Mouse (Mus musculus): Measurements from ENCODE around the gene Ccdc77. TPM values are rescaled to one million over a fixed set of nuclear protein-coding genes. Genes with fewer than 3 reads are reported as not detected.

Ccdc77 gene
- 11.6 and 11.8 TPM in 2 replicates for polyA plus RNA-seq (2014; fragmentation: Nextera tagmentation; extraction: Ambion mirVana)

GRCm38 (mm10) chr6:120363688-120364522 is at the start of gene Ccdc77, which contains the start of gene Kdm5a:
TSS of gene Ccdc77 (minus strand) at chr6:120364374.
TSS of gene Kdm5a (plus strand) at chr6:120364124.
- peak within 1 kb of the TSS; percentile 80 for H3K9ac ChIP-seq
- H3K27ac ChIP-seq, result peak within 1 kb of the TSS; percentile 96
- WGBS, result under 1% methylated on average over 71 of the region's 71 CpGs
- no peaks in the 10 kb centered on the region for H3K9me3 ChIP-seq (ENCODE audit: control insufficient read depth, low read length)
- peak within 1 kb of the TSS; percentile 74 for H3K4me3 ChIP-seq (replicated peaks; ENCODE audit: low read length)
- ATAC-seq (ENCODE audit: low FRiP score), result peak; percentile 98
- peak within 1 kb of the TSS; percentile 89 for H3K4me2 ChIP-seq (replicated peaks)
- H3K27me3 ChIP-seq (ENCODE audit: control insufficient read depth, insufficient read depth, low read length), result no peaks in the 10 kb centered on the region
- H3K36me3 ChIP-seq (replicated peaks; ENCODE audit: control insufficient read depth, insufficient read depth), result peaks cover 21% of the 10 kb centered on the region
- peaks cover 19% of the 10 kb centered on the region for H3K4me1 ChIP-seq (replicated peaks; ENCODE audit: control insufficient read depth, insufficient read depth, low read length)
- DNase-seq (ENCODE audit: low spot score), result peak; percentile 93

DNA sequence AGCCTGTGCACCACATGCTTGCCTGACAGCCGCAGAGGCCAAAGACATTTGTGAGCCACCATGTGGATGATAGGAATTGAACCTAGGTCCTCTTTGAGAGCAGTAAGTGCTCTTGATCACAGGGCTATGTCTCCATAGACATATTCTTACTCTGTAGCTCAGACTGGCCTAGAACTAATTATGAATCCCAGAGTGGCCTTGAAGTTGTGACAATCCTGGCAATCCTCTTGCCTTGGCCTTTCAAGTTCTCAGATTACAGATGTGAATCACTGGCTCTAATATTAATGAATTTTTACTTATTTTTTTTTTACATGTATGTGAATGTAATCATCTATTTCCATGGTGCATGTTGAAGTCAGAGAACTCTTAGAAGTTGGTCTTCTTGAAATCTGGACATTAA is 39.8 kb upstream of the Ccdc77 start:
- H3K27me3 ChIP-seq (ENCODE audit: control insufficient read depth, insufficient read depth, low read length), result no peaks in the 10 kb centered on the region
- no peak for ATAC-seq (ENCODE audit: low FRiP score)
- no peaks in the 10 kb centered on the region for H3K9me3 ChIP-seq (ENCODE audit: control insufficient read depth, low read length)
- WGBS, result 100% methylated on average over 1 of the region's 1 CpGs
- no peak overlapping the region for H3K27ac ChIP-seq
- H3K4me1 ChIP-seq (replicated peaks; ENCODE audit: control insufficient read depth, insufficient read depth, low read length), result no peaks in the 10 kb centered on the region
- DNase-seq (ENCODE audit: low spot score), result no peak
- peaks cover 91% of the 10 kb centered on the region for H3K36me3 ChIP-seq (replicated peaks; ENCODE audit: control insufficient read depth, insufficient read depth)
- H3K9ac ChIP-seq, result no peak overlapping the region
- no peak overlapping the region for H3K4me2 ChIP-seq (replicated peaks)
- no peak overlapping the region for H3K4me3 ChIP-seq (replicated peaks; ENCODE audit: low read length)

DNA sequence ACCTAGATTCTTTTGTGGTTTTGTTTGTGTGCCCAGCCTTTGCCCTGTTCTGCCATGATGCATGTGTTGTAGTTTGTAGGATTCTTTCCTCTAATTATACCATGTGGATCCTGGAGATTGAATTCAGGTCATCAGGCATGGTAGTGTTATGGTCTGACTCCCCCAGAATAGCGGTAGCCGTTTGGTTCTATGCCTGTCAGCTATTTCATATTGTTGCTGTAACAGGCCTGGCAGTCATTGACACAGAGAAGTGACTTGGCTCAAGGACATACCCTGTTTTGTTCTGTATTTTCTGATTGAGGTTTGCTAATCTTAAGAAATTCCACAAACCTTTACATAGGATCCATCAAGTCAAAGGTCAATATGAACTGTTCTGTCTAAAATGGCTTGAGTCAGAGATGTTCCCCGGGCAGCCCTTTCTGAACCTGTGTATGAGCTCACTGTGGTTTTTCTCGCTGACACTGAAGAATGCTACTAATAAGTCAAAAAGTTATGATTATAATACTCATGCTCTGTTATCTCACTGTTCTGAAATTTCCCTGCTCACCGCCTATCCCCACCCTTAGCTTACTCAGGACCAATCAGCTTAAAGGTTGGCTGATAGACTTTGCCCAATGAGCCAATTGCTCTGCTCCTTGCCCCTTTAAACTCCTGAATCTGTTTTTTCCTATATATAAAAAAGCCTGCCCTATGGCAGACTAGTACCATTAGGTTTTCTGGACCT is 31.6 kb upstream of the Ccdc77 start:
- no peak overlapping the region for H3K27ac ChIP-seq
- ATAC-seq (ENCODE audit: low FRiP score) (no peak), DNase-seq (ENCODE audit: low spot score) (no peak)
- peaks cover 89% of the 10 kb centered on the region for H3K36me3 ChIP-seq (replicated peaks; ENCODE audit: control insufficient read depth, insufficient read depth)
- H3K27me3 ChIP-seq (ENCODE audit: control insufficient read depth, insufficient read depth, low read length), result no peaks in the 10 kb centered on the region
- H3K9me3 ChIP-seq (ENCODE audit: control insufficient read depth, low read length), result no peaks in the 10 kb centered on the region
- H3K4me1 ChIP-seq (replicated peaks; ENCODE audit: control insufficient read depth, insufficient read depth, low read length), result no peaks in the 10 kb centered on the region
- no peak overlapping the region for H3K4me3 ChIP-seq (replicated peaks; ENCODE audit: low read length)
- 96% methylated on average over 5 of the region's 5 CpGs for WGBS
- H3K4me2 ChIP-seq (replicated peaks), result no peak overlapping the region
- no peak overlapping the region for H3K9ac ChIP-seq

- no peak overlapping the region for H3K9ac ChIP-seq
- DNase-seq (ENCODE audit: low spot score) (no peak), ATAC-seq (ENCODE audit: low FRiP score) (no peak)
- H3K27me3 ChIP-seq (ENCODE audit: control insufficient read depth, insufficient read depth, low read length), result no peaks in the 10 kb centered on the region
- no peaks in the 10 kb centered on the region for H3K9me3 ChIP-seq (ENCODE audit: control insufficient read depth, low read length)
- H3K36me3 ChIP-seq (replicated peaks; ENCODE audit: control insufficient read depth, insufficient read depth), result peaks cover 90% of the 10 kb centered on the region
- no peak overlapping the region for H3K4me2 ChIP-seq (replicated peaks)
- WGBS, result 91% methylated on average over 2 of the region's 2 CpGs
- H3K4me1 ChIP-seq (replicated peaks; ENCODE audit: control insufficient read depth, insufficient read depth, low read length), result no peaks in the 10 kb centered on the region
- no peak overlapping the region for H3K4me3 ChIP-seq (replicated peaks; ENCODE audit: low read length)
- H3K27ac ChIP-seq, result no peak overlapping the region
These were observed 28.6 kb upstream of the Ccdc77 start for GRCm38 (mm10) chr6:120392811-120393210.

- peaks cover 84% of the 10 kb centered on the region for H3K36me3 ChIP-seq (replicated peaks; ENCODE audit: control insufficient read depth, insufficient read depth)
- no peaks in the 10 kb centered on the region for H3K9me3 ChIP-seq (ENCODE audit: control insufficient read depth, low read length)
- H3K4me1 ChIP-seq (replicated peaks; ENCODE audit: control insufficient read depth, insufficient read depth, low read length), result no peaks in the 10 kb centered on the region
- no peak overlapping the region for H3K9ac ChIP-seq
- DNase-seq (ENCODE audit: low spot score), result no peak
- 90% methylated on average over 3 of the region's 3 CpGs for WGBS
- no peak overlapping the region for H3K4me3 ChIP-seq (replicated peaks; ENCODE audit: low read length)
- no peak overlapping the region for H3K27ac ChIP-seq
- ATAC-seq (ENCODE audit: low FRiP score), result no peak
- H3K4me2 ChIP-seq (replicated peaks), result no peak overlapping the region
- no peaks in the 10 kb centered on the region for H3K27me3 ChIP-seq (ENCODE audit: control insufficient read depth, insufficient read depth, low read length)
These were observed 25.9 kb upstream of the Ccdc77 start for GRCm38 (mm10) chr6:120390054-120390453.

- WGBS, result 100% methylated on average over 2 of the region's 2 CpGs
- H3K4me1 ChIP-seq (replicated peaks; ENCODE audit: control insufficient read depth, insufficient read depth, low read length), result no peaks in the 10 kb centered on the region
- H3K4me3 ChIP-seq (replicated peaks; ENCODE audit: low read length), result no peak overlapping the region
- no peaks in the 10 kb centered on the region for H3K27me3 ChIP-seq (ENCODE audit: control insufficient read depth, insufficient read depth, low read length)
- peaks cover 91% of the 10 kb centered on the region for H3K36me3 ChIP-seq (replicated peaks; ENCODE audit: control insufficient read depth, insufficient read depth)
- no peak overlapping the region for H3K27ac ChIP-seq
- H3K9ac ChIP-seq, result no peak overlapping the region
- no peak for DNase-seq (ENCODE audit: low spot score)
- H3K4me2 ChIP-seq (replicated peaks), result no peak overlapping the region
- no peak for ATAC-seq (ENCODE audit: low FRiP score)
- no peaks in the 10 kb centered on the region for H3K9me3 ChIP-seq (ENCODE audit: control insufficient read depth, low read length)
These were observed 12.6 kb upstream of the Ccdc77 start for GRCm38 (mm10) chr6:120376736-120377135.

DNA sequence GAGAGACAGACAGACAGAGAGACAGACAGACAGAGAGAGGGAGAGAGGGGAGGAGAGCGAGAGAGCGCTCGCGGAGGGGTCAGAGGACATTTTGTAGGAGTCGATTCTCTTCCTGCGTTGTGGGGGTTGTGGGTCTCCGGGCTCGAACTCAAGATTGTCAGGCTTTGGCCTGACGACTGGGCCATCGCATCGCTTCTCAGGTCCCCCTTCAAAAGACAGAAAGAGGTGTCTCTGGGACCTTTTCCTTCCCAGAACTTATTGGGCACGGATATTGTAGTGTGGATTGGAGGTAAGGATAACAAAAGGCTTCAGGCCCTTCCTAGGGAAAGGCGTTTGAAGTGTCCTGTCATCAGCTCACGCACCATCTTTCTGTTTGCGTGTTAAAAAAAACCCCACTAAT is 877 bp upstream of the Ccdc77 start:
- DNase-seq (ENCODE audit: low spot score) (no peak), ATAC-seq (ENCODE audit: low FRiP score) (no peak)
- Histone ChIP-seq H3K27me3 (ENCODE audit: control insufficient read depth, insufficient read depth, low read length) (no peaks in the 10 kb centered on the region), H3K9ac (peak overlapping the region; percentile 80), H3K4me2 (replicated peaks) (peak overlapping the region; percentile 89), H3K4me1 (replicated peaks; ENCODE audit: control insufficient read depth, insufficient read depth, low read length) (peaks cover 19% of the 10 kb centered on the region), H3K36me3 (replicated peaks; ENCODE audit: control insufficient read depth, insufficient read depth) (peaks cover 32% of the 10 kb centered on the region), H3K9me3 (ENCODE audit: control insufficient read depth, low read length) (no peaks in the 10 kb centered on the region), H3K27ac (no peak overlapping the region), H3K4me3 (replicated peaks; ENCODE audit: low read length) (peak overlapping the region; percentile 74)
- 7% methylated on average over 15 of the region's 15 CpGs for WGBS

DNA sequence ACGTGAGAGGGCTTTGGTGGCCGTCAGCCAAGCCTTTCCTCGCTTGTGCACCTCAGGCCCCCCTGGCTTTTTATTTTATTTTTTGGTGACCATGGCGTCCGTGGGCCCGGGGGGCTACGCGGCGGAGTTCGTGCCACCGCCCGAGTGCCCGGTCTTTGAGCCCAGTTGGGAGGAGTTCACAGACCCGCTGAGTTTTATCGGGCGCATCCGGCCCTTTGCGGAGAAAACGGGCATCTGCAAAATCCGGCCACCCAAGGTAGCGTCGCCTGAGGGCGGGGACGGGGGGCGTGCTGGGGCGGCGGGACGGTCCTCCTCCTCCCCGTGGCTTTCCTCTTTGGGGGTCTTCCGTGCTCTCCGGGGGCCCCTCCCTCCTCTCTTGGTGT is 340 bp upstream of the Ccdc77 start:
- Histone ChIP-seq H3K4me3 (replicated peaks; ENCODE audit: low read length) (peak overlapping the region; percentile 74), H3K27me3 (ENCODE audit: control insufficient read depth, insufficient read depth, low read length) (no peaks in the 10 kb centered on the region), H3K9me3 (ENCODE audit: control insufficient read depth, low read length) (no peaks in the 10 kb centered on the region), H3K4me1 (replicated peaks; ENCODE audit: control insufficient read depth, insufficient read depth, low read length) (peaks cover 19% of the 10 kb centered on the region), H3K27ac (peak overlapping the region; percentile 96), H3K4me2 (replicated peaks) (peak overlapping the region; percentile 89), H3K9ac (peak overlapping the region; percentile 80), H3K36me3 (replicated peaks; ENCODE audit: control insufficient read depth, insufficient read depth) (peaks cover 27% of the 10 kb centered on the region)
- under 1% methylated on average over 31 of the region's 31 CpGs for WGBS
- ATAC-seq (ENCODE audit: low FRiP score), result peak; percentile 15; the same call in 1 of the 2 replicates
- no peak for DNase-seq (ENCODE audit: low spot score)

Measured in hindbrain, embryonic 14.5 days (tissue).